Mouse (Mus musculus) heart, postnatal 0 days (tissue): ENCODE results near the gene Trh.

Source experiments
- CTCF ChIP-seq: IDR thresholded peaks from 2 replicates; pipeline ENCODE4 v1.5.1; 2016; ENCODE audit warnings: antibody characterized with exemption, control low read depth, low read depth
- EP300 ChIP-seq: IDR thresholded peaks from 2 replicates; pipeline ENCODE4 v1.6.1; 2016; ENCODE audit warnings: antibody characterized with exemption, low read depth

- TF ChIP-seq EP300 (no peak), CTCF (no peak)
Measured at GRCm38 (mm10) chr6:92229103-92229502, 15.3 kb downstream of the Trh start.
